Comparison of ENCODE assay signal across 18 mouse cellular contexts in genomic region chr3:40091773-40092343, GRCm38 (mm10).
A peak's percentile ranks its signal among the peaks of the same experiment; 100 is the strongest.
DNase-seq lines count a peak whose midpoint lies in the region; ATAC-seq and TF ChIP-seq lines count a peak whose summit lies in the region.
"Had no signal": no experiment of that assay in that cellular context is flagged by ENCODE, and none has a peak within 500 bp of the region (broad histone marks: within the 10 kb centered on the region; RNA-seq: fewer than 3 reads in every experiment).

No protein-coding gene starts in this region.

- H3K9ac ChIP-seq in forebrain, postnatal 0 days, result no peak overlapping the region
- no peak overlapping the region for H3K9ac ChIP-seq in midbrain, embryonic 11.5 days (ENCODE audit: low read length)
- H3K9ac ChIP-seq in forebrain, embryonic 13.5 days, result no peak overlapping the region
- H3K9ac ChIP-seq: embryonic facial prominence, embryonic 12.5 days; limb, embryonic 15.5 days; liver, embryonic 15.5 days; midbrain, embryonic 13.5 days; neural tube, embryonic 15.5 days had no signal

- H3K27ac ChIP-seq in forebrain, embryonic 10.5 days, result peak overlapping the region; percentile 81
- no peak overlapping the region for H3K27ac ChIP-seq in forebrain, postnatal 0 days (ENCODE audit: low read depth, low read length)
- H3K27ac ChIP-seq in midbrain, embryonic 10.5 days (replicated peaks), result peak overlapping the region; percentile 64
- no peak overlapping the region for H3K27ac ChIP-seq in midbrain, embryonic 11.5 days (ENCODE audit: low read depth, low read length)
- H3K27ac ChIP-seq in forebrain, embryonic 13.5 days, result peak overlapping the region; percentile 58
- H3K27ac ChIP-seq: embryonic facial prominence, embryonic 12.5 days; limb, embryonic 15.5 days; liver, embryonic 15.5 days; macrophage; neural tube, embryonic 15.5 days; stomach, postnatal 0 days had no signal

- no peaks in the 10 kb centered on the region for H3K27me3 ChIP-seq in forebrain, embryonic 10.5 days (ENCODE audit: poor library complexity, severe bottlenecking)
- H3K27me3 ChIP-seq in forebrain, postnatal 0 days (ENCODE audit: insufficient read depth, low read length), result no peaks in the 10 kb centered on the region
- H3K27me3 ChIP-seq in midbrain, embryonic 10.5 days (ENCODE audit: low read depth, poor library complexity, severe bottlenecking), result no peaks in the 10 kb centered on the region
- no peaks in the 10 kb centered on the region for H3K27me3 ChIP-seq in midbrain, embryonic 11.5 days (ENCODE audit: control insufficient read depth, insufficient read depth, low read length)
- H3K27me3 ChIP-seq in forebrain, embryonic 13.5 days, result no peaks in the 10 kb centered on the region
- H3K27me3 ChIP-seq: embryonic facial prominence, embryonic 12.5 days; limb, embryonic 15.5 days; liver, embryonic 15.5 days; midbrain, embryonic 13.5 days; neural tube, embryonic 15.5 days had no signal

- H3K4me1 ChIP-seq in forebrain, embryonic 10.5 days, result peaks cover 26% of the 10 kb centered on the region
- peaks cover 18% of the 10 kb centered on the region; the same call in 1 of the 2 replicates for H3K4me1 ChIP-seq in forebrain, postnatal 0 days (ENCODE audit: insufficient read depth)
- peaks cover 13% of the 10 kb centered on the region for H3K4me1 ChIP-seq in midbrain, embryonic 10.5 days
- H3K4me1 ChIP-seq in midbrain, embryonic 11.5 days (ENCODE audit: control insufficient read depth, insufficient read depth, low read length), result 0 out of 2 replicates have a peak, but pooled peaks cover 3% of the 10 kb centered on the region
- H3K4me1 ChIP-seq in forebrain, embryonic 13.5 days, result peaks cover 19% of the 10 kb centered on the region
- H3K4me1 ChIP-seq: embryonic facial prominence, embryonic 12.5 days; limb, embryonic 15.5 days; liver, embryonic 15.5 days had no signal

- TF ChIP-seq CTCF in forebrain, postnatal 0 days (IDR thresholded peaks at IDR 0.05; ENCODE audit: low read depth), result no peak

- no peaks in the 10 kb centered on the region for H3K9me3 ChIP-seq in forebrain, embryonic 10.5 days
- no peaks in the 10 kb centered on the region for H3K9me3 ChIP-seq in forebrain, postnatal 0 days (ENCODE audit: low read length)
- H3K9me3 ChIP-seq in midbrain, embryonic 10.5 days (replicated peaks), result no peaks in the 10 kb centered on the region
- no peaks in the 10 kb centered on the region for H3K9me3 ChIP-seq in midbrain, embryonic 11.5 days (ENCODE audit: control insufficient read depth, low read length)
- no peaks in the 10 kb centered on the region for H3K9me3 ChIP-seq in forebrain, embryonic 13.5 days (replicated peaks)
- H3K9me3 ChIP-seq: embryonic facial prominence, embryonic 12.5 days; limb, embryonic 15.5 days; liver, embryonic 15.5 days; midbrain, embryonic 13.5 days; neural tube, embryonic 15.5 days had no signal

- DNase-seq in forebrain, embryonic 10.5 days (ENCODE audit: extremely low spot score, low spot score), result no peak
- no peak for DNase-seq in forebrain, postnatal 0 days
- no peak for DNase-seq in midbrain, embryonic 10.5 days (ENCODE audit: low spot score)
- no peak for DNase-seq in midbrain, embryonic 11.5 days (ENCODE audit: low spot score, missing footprints)
- no peak for DNase-seq in neural tube, embryonic 10.5 days (ENCODE audit: extremely low spot score, low spot score)
- DNase-seq in left cerebral cortex, adult 8-10 months (ENCODE audit: low spot score in 2 of 2), result no peak
- DNase-seq: cerebellum, adult 9-11 months; layer of hippocampus, postnatal 36 days; thymus, postnatal 25 days had no signal

- H3K4me3 ChIP-seq in forebrain, embryonic 10.5 days, result no peak overlapping the region
- H3K4me3 ChIP-seq in forebrain, postnatal 0 days (ENCODE audit: low read depth, low read length), result no peak overlapping the region
- no peak overlapping the region for H3K4me3 ChIP-seq in midbrain, embryonic 10.5 days
- no peak overlapping the region for H3K4me3 ChIP-seq in midbrain, embryonic 11.5 days (ENCODE audit: low read depth, low read length)
- H3K4me3 ChIP-seq in forebrain, embryonic 13.5 days, result peak overlapping the region; percentile 18; the same call in 1 of the 2 replicates
- H3K4me3 ChIP-seq: embryonic facial prominence, embryonic 12.5 days; limb, embryonic 15.5 days; liver, embryonic 15.5 days; midbrain, embryonic 13.5 days; neural tube, embryonic 15.5 days had no signal

- 74% methylated on average over 13 of the region's 13 CpGs for WGBS in forebrain, embryonic 10.5 days
- WGBS in forebrain, postnatal 0 days, result 32% methylated on average over 13 of the region's 13 CpGs
- 89% methylated on average over 13 of the region's 13 CpGs for WGBS in midbrain, embryonic 10.5 days
- 87% methylated on average over 13 of the region's 13 CpGs for WGBS in midbrain, embryonic 11.5 days
- 39% methylated on average over 13 of the region's 13 CpGs for WGBS in forebrain, embryonic 13.5 days

- no peaks in the 10 kb centered on the region for H3K36me3 ChIP-seq in forebrain, embryonic 10.5 days (replicated peaks)
- no peaks in the 10 kb centered on the region for H3K36me3 ChIP-seq in forebrain, postnatal 0 days (ENCODE audit: insufficient read depth)
- H3K36me3 ChIP-seq in midbrain, embryonic 10.5 days, result no peaks in the 10 kb centered on the region
- no peaks in the 10 kb centered on the region for H3K36me3 ChIP-seq in midbrain, embryonic 11.5 days (ENCODE audit: control insufficient read depth, insufficient read depth, low read length)
- H3K36me3 ChIP-seq in forebrain, embryonic 13.5 days (ENCODE audit: poor library complexity, severe bottlenecking), result no peaks in the 10 kb centered on the region
- H3K36me3 ChIP-seq: embryonic facial prominence, embryonic 12.5 days; limb, embryonic 15.5 days; liver, embryonic 15.5 days; midbrain, embryonic 13.5 days; neural tube, embryonic 15.5 days had no signal

- no peak for ATAC-seq in forebrain, postnatal 0 days
- no peak for ATAC-seq in midbrain, embryonic 11.5 days (ENCODE audit: low FRiP score)
- no peak for ATAC-seq in forebrain, embryonic 13.5 days
- ATAC-seq: intestine, embryonic 16.5 days had no signal

- no peak overlapping the region for H3K4me2 ChIP-seq in forebrain, postnatal 0 days (ENCODE audit: low read depth)
- H3K4me2 ChIP-seq in midbrain, embryonic 11.5 days, result no peak overlapping the region
- H3K4me2 ChIP-seq in forebrain, embryonic 13.5 days, result peak overlapping the region; percentile 29
- H3K4me2 ChIP-seq: embryonic facial prominence, embryonic 12.5 days; limb, embryonic 15.5 days; liver, embryonic 15.5 days; midbrain, embryonic 13.5 days; neural tube, embryonic 15.5 days had no signal

Comparison
In these comparisons a context has a peak if more than half of its experiments do, and no peak if none do; other contexts are left out.
1. H3K27ac ChIP-seq: peak in forebrain, embryonic 10.5 days (single experiment), midbrain, embryonic 10.5 days (single experiment) and forebrain, embryonic 13.5 days (single experiment); none in forebrain, postnatal 0 days (single experiment) and midbrain, embryonic 11.5 days (single experiment).